Mouse (Mus musculus): ENCODE results near the gene Kcnk4. TPM values are rescaled to one million over a fixed set of nuclear protein-coding genes. Genes with fewer than 3 reads are reported as not detected.
A peak's percentile ranks its signal among the peaks of the same experiment; 100 is the strongest.

Gene Kcnk4
- polyA plus RNA-seq, 1 experiment from 2014 or later, result 0.14 TPM

- peak within 1 kb of the TSS; percentile 77 for H3K4me3 ChIP-seq
- ATAC-seq (replicated peaks; ENCODE audit: insufficient number of reproducible peaks, insufficient read depth, low FRiP score, low read depth), result peak; percentile 57
- H3K36me3 ChIP-seq, result peaks cover 21% of the 10 kb centered on the region
- peak within 1 kb of the TSS; percentile 82 for H3K9ac ChIP-seq
- peak within 1 kb of the TSS; percentile 93 for H3K27ac ChIP-seq
- no peaks in the 10 kb centered on the region for H3K27me3 ChIP-seq
- peaks cover 64% of the 10 kb centered on the region for H3K4me1 ChIP-seq (replicated peaks)
- H3K4me2 ChIP-seq, result peak within 1 kb of the TSS; percentile 90
- no peaks in the 10 kb centered on the region for H3K9me3 ChIP-seq (replicated peaks)
- WGBS, result under 1% methylated on average over 84 of the region's 84 CpGs
These were observed 40.2 kb upstream of the Kcnk4 start, which contains the start of gene Ppp1r14b for GRCm38 (mm10) chr19:6974211-6975205. Gene Ppp1r14b, plus strand, starts transcription at chr19:6974968.

DNA sequence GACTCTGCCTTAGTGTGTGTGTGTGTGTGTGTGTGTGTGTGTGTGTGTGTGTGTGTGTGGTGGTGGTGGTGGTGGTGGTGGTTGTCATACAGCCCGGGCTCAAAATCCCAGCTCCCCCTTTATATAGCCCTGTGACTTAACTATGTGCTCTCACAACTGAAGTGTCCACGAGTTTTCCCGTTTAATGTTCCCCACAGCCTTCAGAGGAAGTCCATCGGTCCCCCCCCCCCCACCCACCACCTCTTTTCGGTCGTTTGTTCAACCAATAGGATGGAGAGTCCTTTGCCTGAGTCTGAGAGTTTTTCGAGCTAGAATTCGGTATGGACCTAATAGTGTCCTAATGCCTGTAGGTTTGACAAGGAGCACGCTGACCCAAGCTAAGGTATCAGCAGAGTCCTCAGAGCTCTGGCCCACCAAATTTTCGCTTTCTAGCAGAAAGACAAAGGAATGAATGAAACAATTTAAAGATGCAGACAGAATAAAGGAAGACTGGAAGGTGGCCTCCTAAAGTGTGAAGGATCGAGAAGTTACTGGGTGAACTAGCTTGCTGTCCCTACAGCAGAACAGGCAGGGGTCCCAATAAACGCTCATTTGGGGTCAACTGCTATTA, 39.4 kb upstream of the Kcnk4 start:
- WGBS, result 33% methylated on average over 12 of the region's 12 CpGs
- H3K27ac ChIP-seq, result peak overlapping the region; percentile 93

DNA sequence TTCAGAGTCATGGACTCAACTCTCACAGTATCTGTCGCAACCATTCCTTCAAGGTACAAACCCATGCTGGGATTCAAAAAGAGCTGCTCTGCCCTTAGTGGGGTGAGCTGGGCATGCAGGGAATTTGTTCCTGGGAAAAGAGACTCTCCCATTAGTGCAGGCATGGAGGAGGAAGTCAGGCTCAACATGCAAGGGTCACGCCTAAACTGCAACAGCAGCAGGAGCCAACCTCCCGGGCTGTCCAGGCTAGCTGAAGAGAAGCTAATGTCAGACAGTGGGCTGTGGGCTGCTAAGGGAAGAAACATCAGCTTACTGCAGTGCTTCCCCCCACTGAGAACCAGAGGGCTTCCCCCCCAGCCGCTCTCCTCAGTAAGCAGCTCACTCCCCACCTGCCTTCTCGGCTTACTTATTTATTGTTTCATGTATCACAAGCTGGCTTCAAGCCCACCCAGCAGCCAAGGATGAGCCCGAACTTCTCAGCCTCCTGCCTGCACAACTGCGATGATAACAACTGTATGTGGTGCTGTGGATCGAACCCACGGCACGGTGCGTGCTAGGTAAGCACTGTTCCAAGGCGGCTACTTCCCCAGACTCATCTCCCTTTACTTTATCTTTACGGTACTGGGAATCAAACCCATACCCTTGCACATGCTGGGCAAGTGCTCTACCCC, 38.1 kb upstream of the Kcnk4 start:
- no peak overlapping the region for H3K4me3 ChIP-seq
- ATAC-seq (replicated peaks; ENCODE audit: insufficient number of reproducible peaks, insufficient read depth, low FRiP score, low read depth), result no peak
- WGBS, result 75% methylated on average over 13 of the region's 13 CpGs
- no peaks in the 10 kb centered on the region for H3K9me3 ChIP-seq (replicated peaks)
- H3K27ac ChIP-seq, result no peak overlapping the region
- no peak overlapping the region for H3K4me2 ChIP-seq
- no peak overlapping the region for H3K9ac ChIP-seq
- peaks cover 55% of the 10 kb centered on the region for H3K4me1 ChIP-seq (replicated peaks)
- H3K27me3 ChIP-seq, result no peaks in the 10 kb centered on the region
- H3K36me3 ChIP-seq, result peaks cover 8% of the 10 kb centered on the region

More for the DNA sequence above, 39.4 kb upstream of the Kcnk4 start:
- H3K36me3 ChIP-seq, result peaks cover 20% of the 10 kb centered on the region
- peaks cover 61% of the 10 kb centered on the region for H3K4me1 ChIP-seq (replicated peaks)
- no peaks in the 10 kb centered on the region for H3K27me3 ChIP-seq
- H3K9ac ChIP-seq, result peak overlapping the region; percentile 82
- no peaks in the 10 kb centered on the region for H3K9me3 ChIP-seq (replicated peaks)
- peak overlapping the region; percentile 77 for H3K4me3 ChIP-seq
- ATAC-seq (replicated peaks; ENCODE audit: insufficient number of reproducible peaks, insufficient read depth, low FRiP score, low read depth), result no peak
- peak overlapping the region; percentile 90 for H3K4me2 ChIP-seq

- peak overlapping the region; percentile 28; the same call in 1 of the 2 replicates for H3K27ac ChIP-seq
- no peak overlapping the region for H3K4me2 ChIP-seq
- H3K36me3 ChIP-seq, result peaks cover 3% of the 10 kb centered on the region; the same call in 1 of the 2 replicates
- ATAC-seq (replicated peaks; ENCODE audit: insufficient number of reproducible peaks, insufficient read depth, low FRiP score, low read depth), result no peak
- H3K4me3 ChIP-seq, result no peak overlapping the region
- 37% methylated on average over 6 of the region's 6 CpGs for WGBS
- H3K27me3 ChIP-seq, result no peaks in the 10 kb centered on the region
- H3K9me3 ChIP-seq (replicated peaks), result no peaks in the 10 kb centered on the region
- no peak overlapping the region for H3K9ac ChIP-seq
- peaks cover 49% of the 10 kb centered on the region for H3K4me1 ChIP-seq (replicated peaks)
These were observed 37.3 kb upstream of the Kcnk4 start for GRCm38 (mm10) chr19:6971644-6972043.

GRCm38 (mm10) chr19:6970460-6971085, 36.3 kb upstream of the Kcnk4 start:
- Histone ChIP-seq H3K27ac (peak overlapping the region; percentile 28), H3K4me1 (replicated peaks) (peaks cover 38% of the 10 kb centered on the region), H3K27me3 (no peaks in the 10 kb centered on the region), H3K4me3 (peak overlapping the region; percentile 62), H3K9ac (peak overlapping the region; percentile 75), H3K4me2 (peak overlapping the region; percentile 79), H3K9me3 (replicated peaks) (no peaks in the 10 kb centered on the region), H3K36me3 (no peaks in the 10 kb centered on the region; the same call in 1 of the 2 replicates)
- ATAC-seq (replicated peaks; ENCODE audit: insufficient number of reproducible peaks, insufficient read depth, low FRiP score, low read depth), result no peak
- 23% methylated on average over 11 of the region's 11 CpGs for WGBS

DNA sequence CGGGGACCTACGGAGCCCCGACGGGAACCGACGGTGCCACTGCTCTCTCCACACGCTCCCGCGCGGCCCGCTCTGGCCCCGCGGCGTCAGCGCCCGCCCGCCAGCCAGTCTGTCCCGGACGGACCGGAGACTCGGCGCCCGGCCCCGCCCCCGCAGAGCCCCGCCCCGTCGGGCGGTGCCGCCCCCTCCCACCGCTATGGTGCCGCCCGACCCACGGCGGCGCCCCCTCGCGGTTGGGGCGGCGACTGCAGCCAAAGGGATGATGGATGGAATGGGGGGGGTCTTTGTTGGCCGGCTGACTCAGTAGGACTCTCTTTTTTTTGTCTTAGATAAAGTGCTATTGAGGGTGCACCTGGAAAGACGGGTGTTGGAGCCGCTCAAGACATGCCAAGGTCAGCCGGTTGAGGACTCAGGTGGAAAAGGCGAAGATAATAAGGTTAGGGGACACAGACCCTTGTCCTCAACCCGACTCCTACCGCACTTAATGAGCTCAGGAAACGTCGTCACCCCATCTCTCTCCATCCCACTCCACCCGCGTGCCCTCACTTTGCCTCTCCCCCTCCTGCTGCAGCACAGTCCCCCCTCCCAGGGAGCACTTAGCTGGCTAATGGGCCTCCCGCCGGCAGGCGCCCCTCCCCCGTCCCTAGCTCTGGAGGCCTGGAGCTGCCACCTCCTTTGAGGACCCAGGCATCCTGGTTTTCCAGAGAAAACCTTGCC, 35.5 kb upstream of the Kcnk4 start:
- Histone ChIP-seq H3K36me3 (peaks cover 3% of the 10 kb centered on the region; the same call in 1 of the 2 replicates), H3K27me3 (no peaks in the 10 kb centered on the region), H3K27ac (peak overlapping the region; percentile 52; the same call in 1 of the 2 replicates), H3K4me2 (peak overlapping the region; percentile 79), H3K9me3 (replicated peaks) (no peaks in the 10 kb centered on the region), H3K4me3 (peak overlapping the region; percentile 62), H3K9ac (peak overlapping the region; percentile 75), H3K4me1 (replicated peaks) (peaks cover 38% of the 10 kb centered on the region)
- ATAC-seq (replicated peaks; ENCODE audit: insufficient number of reproducible peaks, insufficient read depth, low FRiP score, low read depth), result peak; percentile 76
- WGBS, result 2% methylated on average over 54 of the region's 55 CpGs

DNA sequence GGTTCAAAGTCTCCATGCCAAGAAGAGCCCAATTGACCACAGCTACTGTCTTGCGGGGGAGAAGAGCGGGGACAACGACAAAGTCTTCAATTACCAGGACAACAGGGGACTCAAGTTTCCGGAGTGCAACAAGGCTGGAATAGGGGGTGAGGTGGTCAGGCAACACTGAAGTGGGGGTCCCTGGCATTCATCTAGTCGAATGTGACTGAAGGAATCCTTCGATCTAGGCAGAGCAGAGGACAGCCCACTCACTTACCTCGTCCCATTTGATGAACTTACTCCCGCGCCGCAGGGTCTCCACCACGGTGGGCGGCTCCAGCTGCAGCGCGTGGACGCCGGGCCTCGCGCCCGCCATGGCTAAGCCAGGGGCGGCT, 35.0 kb upstream of the Kcnk4 start:
- WGBS, result under 1% methylated on average over 20 of the region's 20 CpGs
- no peak for ATAC-seq (replicated peaks; ENCODE audit: insufficient number of reproducible peaks, insufficient read depth, low FRiP score, low read depth)
- Histone ChIP-seq H3K4me3 (peak overlapping the region; percentile 62), H3K4me2 (peak overlapping the region; percentile 79), H3K9me3 (replicated peaks) (no peaks in the 10 kb centered on the region), H3K27ac (peak overlapping the region; percentile 52; the same call in 1 of the 2 replicates), H3K4me1 (replicated peaks) (peaks cover 38% of the 10 kb centered on the region), H3K9ac (peak overlapping the region; percentile 75), H3K36me3 (peaks cover 8% of the 10 kb centered on the region; the same call in 1 of the 2 replicates), H3K27me3 (no peaks in the 10 kb centered on the region)

- WGBS, result 16% methylated on average over 15 of the region's 15 CpGs
- no peak for ATAC-seq (replicated peaks; ENCODE audit: insufficient number of reproducible peaks, insufficient read depth, low FRiP score, low read depth)
- peaks cover 33% of the 10 kb centered on the region for H3K4me1 ChIP-seq (replicated peaks)
- H3K9me3 ChIP-seq (replicated peaks), result no peaks in the 10 kb centered on the region
- peak overlapping the region; percentile 75 for H3K9ac ChIP-seq
- no peaks in the 10 kb centered on the region for H3K27me3 ChIP-seq
- H3K36me3 ChIP-seq, result peaks cover 10% of the 10 kb centered on the region; the same call in 1 of the 2 replicates
- H3K27ac ChIP-seq, result no peak overlapping the region
- H3K4me2 ChIP-seq, result peak overlapping the region; percentile 79
- H3K4me3 ChIP-seq, result peak overlapping the region; percentile 62
These were observed 34.4 kb upstream of the Kcnk4 start for GRCm38 (mm10) chr19:6968491-6969271.

DNA sequence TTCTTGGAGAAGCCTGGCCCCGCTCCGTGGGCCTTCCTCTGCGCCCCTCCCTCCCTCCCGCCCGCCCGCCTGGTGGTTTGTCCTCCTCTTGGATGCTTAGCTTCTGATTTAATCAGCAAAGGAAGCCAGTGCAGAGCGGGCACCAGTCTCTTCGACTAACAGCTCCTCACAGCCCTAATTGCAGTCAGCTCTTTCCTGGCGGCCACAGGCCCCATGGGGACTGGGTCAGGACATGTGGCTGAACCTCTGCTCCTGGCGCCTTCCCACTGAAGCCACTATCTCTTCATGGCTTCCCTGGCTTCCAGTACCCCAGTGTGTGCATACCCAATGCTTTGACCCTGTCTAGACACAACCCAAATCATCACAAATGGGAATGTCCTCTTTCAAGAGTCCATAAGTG, 22.1 kb upstream of the Kcnk4 start:
- Histone ChIP-seq H3K27ac (no peak overlapping the region), H3K4me3 (no peak overlapping the region), H3K9ac (0 out of 2 replicates have a peak overlapping the region, but pooled peaks have one; percentile 14), H3K27me3 (no peaks in the 10 kb centered on the region), H3K36me3 (peaks cover 50% of the 10 kb centered on the region; the same call in 1 of the 2 replicates), H3K9me3 (replicated peaks) (no peaks in the 10 kb centered on the region), H3K4me1 (replicated peaks) (peaks cover 43% of the 10 kb centered on the region), H3K4me2 (no peak overlapping the region)
- ATAC-seq (replicated peaks; ENCODE audit: insufficient number of reproducible peaks, insufficient read depth, low FRiP score, low read depth), result no peak
- 82% methylated on average over 10 of the region's 10 CpGs for WGBS
